Mouse (Mus musculus) frontal cortex, postnatal 14 days (tissue): ENCODE results near the gene C130032M10Rik.

Experiments used
- DNase-seq, 2 experiments: peaks; one replicate each; pipeline ENCODE4 v3.0.0; 2022; ENCODE audit warnings: low spot score in 2 of 2

Gene C130032M10Rik

GRCm38 (mm10) chr9:114549117-114549516, 33.6 kb downstream of the C130032M10Rik start:
- no peak for DNase-seq

GRCm38 (mm10) chr9:114550033-114550432, 34.5 kb downstream of the C130032M10Rik start:
- no peak for DNase-seq

GRCm38 (mm10) chr9:114553828-114554227, 38.3 kb downstream of the C130032M10Rik start:
- no peak for DNase-seq

GRCm38 (mm10) chr9:114554355-114554979, 39.0 kb downstream of the C130032M10Rik start:
- DNase-seq: no peak

- DNase-seq: no peak
Measured at GRCm38 (mm10) chr9:114556276-114556855, 40.9 kb downstream of the C130032M10Rik start.

GRCm38 (mm10) chr9:114557086-114557485, 41.6 kb downstream of the C130032M10Rik start:
- no peak for DNase-seq

- no peak for DNase-seq
Measured at GRCm38 (mm10) chr9:114560141-114560540, 44.6 kb downstream of the C130032M10Rik start.

- no peak for DNase-seq
Measured at GRCm38 (mm10) chr9:114560771-114561670, 45.5 kb downstream of the C130032M10Rik start.

GRCm38 (mm10) chr9:114561671-114561971, 46.1 kb downstream of the C130032M10Rik start:
- DNase-seq: no peak

GRCm38 (mm10) chr9:114562031-114562918, 46.8 kb downstream of the C130032M10Rik start:
- DNase-seq: no peak

GRCm38 (mm10) chr9:114562919-114563751, 47.6 kb downstream of the C130032M10Rik start:
- no peak for DNase-seq

GRCm38 (mm10) chr9:114563761-114564606, 48.5 kb downstream of the C130032M10Rik start, which contains the start of gene Trim71:
TSS of gene Trim71 (minus strand) at chr9:114564369.
- DNase-seq: no peak

- DNase-seq: no peak
Measured at GRCm38 (mm10) chr9:114564667-114565066, 49.2 kb downstream of the C130032M10Rik start.
